20 mouse cellular contexts compared by ENCODE assay signal in genomic region chr2:128032111-128032510, GRCm38 (mm10).
DNase-seq lines count a peak whose midpoint lies in the region; ATAC-seq and TF ChIP-seq lines count a peak whose summit lies in the region.
"Had no signal": no experiment of that assay in that cellular context is flagged by ENCODE, and none has a peak within 500 bp of the region (broad histone marks: within the 10 kb centered on the region; RNA-seq: fewer than 3 reads in every experiment).

No protein-coding gene starts in this region.

- no peak overlapping the region for H3K4me2 ChIP-seq in midbrain, postnatal 0 days (ENCODE audit: low read depth, low read length, poor library complexity, severe bottlenecking)
- H3K4me2 ChIP-seq: embryonic facial prominence, embryonic 12.5 days; forebrain, embryonic 15.5 days; hindbrain, embryonic 12.5 days; midbrain, embryonic 15.5 days had no signal

- H3K27ac ChIP-seq in midbrain, embryonic 10.5 days (replicated peaks) = no peak overlapping the region
- H3K27ac ChIP-seq in midbrain, postnatal 0 days (ENCODE audit: low read depth, low read length) = no peak overlapping the region
- H3K27ac ChIP-seq: embryonic facial prominence, embryonic 12.5 days; forebrain, embryonic 15.5 days; hindbrain, embryonic 12.5 days; midbrain, embryonic 15.5 days had no signal

- H3K9me3 ChIP-seq in midbrain, embryonic 10.5 days (replicated peaks) = no peaks in the 10 kb centered on the region
- H3K9me3 ChIP-seq in midbrain, postnatal 0 days (ENCODE audit: low read length) = no peaks in the 10 kb centered on the region
- H3K9me3 ChIP-seq: embryonic facial prominence, embryonic 12.5 days; forebrain, embryonic 15.5 days; hindbrain, embryonic 12.5 days; midbrain, embryonic 15.5 days had no signal

- no peak overlapping the region for H3K9ac ChIP-seq in midbrain, postnatal 0 days (replicated peaks; ENCODE audit: low read length, poor library complexity, severe bottlenecking)
- H3K9ac ChIP-seq: embryonic facial prominence, embryonic 12.5 days; forebrain, embryonic 15.5 days; hindbrain, embryonic 12.5 days; liver, postnatal 0 days; midbrain, embryonic 15.5 days had no signal

- H3K36me3 ChIP-seq in midbrain, embryonic 10.5 days = no peaks in the 10 kb centered on the region
- H3K36me3 ChIP-seq in midbrain, postnatal 0 days (ENCODE audit: insufficient read depth, low read length) = no peaks in the 10 kb centered on the region
- H3K36me3 ChIP-seq: embryonic facial prominence, embryonic 12.5 days; forebrain, embryonic 15.5 days; hindbrain, embryonic 12.5 days; midbrain, embryonic 15.5 days had no signal

- TF ChIP-seq CTCF in midbrain, postnatal 0 days (IDR thresholded peaks at IDR 0.05) = no peak

- WGBS in midbrain, embryonic 10.5 days = 17% methylated on average over 4 of the region's 4 CpGs
- 17% methylated on average over 4 of the region's 4 CpGs for WGBS in midbrain, postnatal 0 days

- no peaks in the 10 kb centered on the region for H3K27me3 ChIP-seq in midbrain, embryonic 10.5 days (ENCODE audit: low read depth, poor library complexity, severe bottlenecking)
- H3K27me3 ChIP-seq in midbrain, postnatal 0 days (ENCODE audit: insufficient read depth, low read length) = no peaks in the 10 kb centered on the region
- H3K27me3 ChIP-seq: embryonic facial prominence, embryonic 12.5 days; forebrain, embryonic 15.5 days; hindbrain, embryonic 12.5 days; midbrain, embryonic 15.5 days had no signal

- DNase-seq in midbrain, embryonic 10.5 days (ENCODE audit: low spot score) = peak; percentile 29
- no peak for DNase-seq in midbrain, postnatal 0 days (ENCODE audit: low spot score)
- peak; percentile 84 for DNase-seq in adrenal gland, adult 2 months
- peak; percentile 81 for DNase-seq in embryo, embryonic 10 days (ENCODE audit: low spot score)
- peak; percentile 26 for DNase-seq in retina, postnatal 1 day
- DNase-seq in lung, adult 18-20 months = no peak
- DNase-seq in heart, adult 9 months (ENCODE audit: low spot score in 2 of 2) = no peak
- DNase-seq: cerebellum, postnatal 14 days; gastrocnemius, postnatal 14 days; kidney, postnatal 14 days; layer of hippocampus, adult 9-11 months; liver, postnatal 0 days; lung, postnatal 36 days; right cerebral cortex, postnatal 14 days had no signal

- peaks cover 18% of the 10 kb centered on the region for H3K4me1 ChIP-seq in midbrain, embryonic 10.5 days
- H3K4me1 ChIP-seq in midbrain, postnatal 0 days (ENCODE audit: insufficient read depth, low read length) = no peaks in the 10 kb centered on the region
- H3K4me1 ChIP-seq: embryonic facial prominence, embryonic 12.5 days; forebrain, embryonic 15.5 days; midbrain, embryonic 15.5 days had no signal

- ATAC-seq in midbrain, postnatal 0 days (ENCODE audit: low FRiP score) = no peak
- ATAC-seq in megakaryocyte, adult 5-6 weeks (ENCODE audit: poor library complexity, severe bottlenecking) = no peak
- ATAC-seq: forebrain, embryonic 15.5 days; intestine, postnatal 0 days; liver, postnatal 0 days; midbrain, embryonic 15.5 days had no signal

- no peak overlapping the region for H3K4me3 ChIP-seq in midbrain, embryonic 10.5 days
- H3K4me3 ChIP-seq in midbrain, postnatal 0 days (ENCODE audit: low read depth, low read length) = no peak overlapping the region
- H3K4me3 ChIP-seq: embryonic facial prominence, embryonic 12.5 days; forebrain, embryonic 15.5 days; hindbrain, embryonic 12.5 days; midbrain, embryonic 15.5 days had no signal

Comparison
In these comparisons a context has a peak if more than half of its experiments do, and no peak if none do; other contexts are left out.
1. DNase-seq: peak in midbrain, embryonic 10.5 days (single experiment), adrenal gland, adult 2 months (single experiment), embryo, embryonic 10 days (single experiment) and retina, postnatal 1 day (single experiment); none in midbrain, postnatal 0 days (single experiment), lung, adult 18-20 months (0 of 2) and heart, adult 9 months (0 of 2).